Mouse (Mus musculus) liver, embryonic 16.5 days (tissue): ENCODE measurements at regions not wholly inside any gene's neighbourhood (a gene's known extent, or its start where the extent isn't known, plus 50 kb on each side); places are given as distances from the start of the nearest gene placed in this dataset.

Source experiments
- ATAC-seq: fragments of 200-750 bp; cut with Nextera tagmentation; 2 replicates; pipeline ENCODE4 v1.8.0; 2017; ENCODE audit warnings: low read depth, mild to moderate bottlenecking, moderate number of reproducible peaks, moderate library complexity
- H3K27ac ChIP-seq: fragments of 300-500 bp; sonication (generic); 2 replicates; pipeline ENCODE4 v1.5.1; 2014; ENCODE audit warnings: mild to moderate bottlenecking, low read length
- H3K27me3 ChIP-seq: fragments of 300-500 bp; sonication (generic); 2 replicates; pipeline ENCODE4 v1.6.1; 2014; ENCODE audit warnings: low read depth, low read length, mixed read lengths; ENCODE audit not compliant: control insufficient read depth, insufficient read depth
- H3K36me3 ChIP-seq: fragments of 300-500 bp; sonication (generic); 2 replicates; pipeline ENCODE4 v1.6.1; 2014; ENCODE audit warnings: mild to moderate bottlenecking; ENCODE audit not compliant: control insufficient read depth, insufficient read depth
- H3K4me1 ChIP-seq: fragments of 300-500 bp; sonication (generic); 2 replicates; pipeline ENCODE4 v1.6.1; 2014; ENCODE audit warnings: low read depth, low read length, mixed read lengths; ENCODE audit not compliant: control insufficient read depth
- H3K4me2 ChIP-seq: fragments of 300-500 bp; sonication (generic); 2 replicates; pipeline ENCODE4 v1.6.1; 2014; ENCODE audit warnings: low read depth, low read length, mixed read lengths
- H3K4me3 ChIP-seq: fragments of 300-500 bp; sonication (generic); 2 replicates; pipeline ENCODE4 v1.5.1; 2014; ENCODE audit warnings: low read depth, mild to moderate bottlenecking, low read length
- H3K9ac ChIP-seq: fragments of 300-500 bp; sonication (generic); 2 replicates; pipeline ENCODE4 v1.6.1; 2014; ENCODE audit warnings: low read depth, low read length
- H3K9me3 ChIP-seq: fragments of 300-500 bp; sonication (generic); replicated peaks from 2 replicates; pipeline ENCODE4 v1.6.1; 2016; ENCODE audit warnings: low read length; ENCODE audit not compliant: control insufficient read depth
- WGBS: fragments of 180-500 bp; shearing (Covaris S2); extraction: QIAGEN DNeasy Blood & Tissue Kit; methylation state at CpG from one replicate; pipeline ENCODE4 v1.1.7; 2014; ENCODE audit not compliant: insufficient replicate concordance; 5-methylcytosine and 5-hydroxymethylcytosine counted together

GRCm38 (mm10) chr11:38886466-38886865 is 1650.7 kb upstream of the Tenm2 start:
- no peaks in the 10 kb centered on the region for H3K9me3 ChIP-seq
- no peaks in the 10 kb centered on the region for H3K36me3 ChIP-seq
- H3K27ac ChIP-seq = no peak overlapping the region
- H3K27me3 ChIP-seq = no peaks in the 10 kb centered on the region
- WGBS = 21% methylated on average over 1 of the region's 1 CpGs
- no peak overlapping the region for H3K9ac ChIP-seq
- no peak overlapping the region for H3K4me2 ChIP-seq
- H3K4me3 ChIP-seq = no peak overlapping the region
- ATAC-seq = no peak
- H3K4me1 ChIP-seq = no peaks in the 10 kb centered on the region

DNA sequence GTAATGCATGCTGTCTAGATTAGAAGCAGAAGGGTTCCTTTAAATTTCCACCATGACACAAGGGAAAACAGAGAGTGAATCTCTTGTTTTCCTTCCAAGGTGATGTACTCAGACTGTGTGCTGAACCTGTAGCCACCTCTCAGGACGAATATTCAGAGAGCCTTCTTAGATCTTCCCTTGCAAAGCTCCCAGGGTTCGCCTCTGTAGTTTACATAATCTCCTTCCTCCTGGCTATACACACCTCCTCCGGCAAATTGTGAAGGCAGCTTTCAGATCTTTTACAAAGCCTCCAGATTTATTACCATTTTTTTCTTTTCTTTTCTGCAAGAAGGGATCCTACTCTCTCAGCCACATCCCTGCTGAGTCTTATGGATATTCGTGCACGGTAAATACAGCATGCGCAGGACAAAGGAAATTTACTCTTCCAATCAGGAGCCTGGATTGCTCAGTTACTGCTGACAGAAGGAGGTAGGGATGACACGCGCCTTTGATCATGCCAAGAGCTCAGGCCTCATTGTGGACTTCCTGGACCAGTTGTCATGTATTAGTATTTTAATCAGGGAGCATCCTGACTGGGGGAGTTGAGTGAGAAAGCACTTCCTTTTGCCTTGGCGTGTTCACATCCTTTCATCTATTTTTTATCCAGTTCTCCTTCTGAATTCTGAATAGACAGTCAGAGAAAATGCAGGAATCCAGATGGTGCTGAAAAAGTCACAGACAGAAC is 1626.0 kb upstream of the Tenm2 start:
- ATAC-seq = no peak
- H3K4me3 ChIP-seq = no peak overlapping the region
- no peaks in the 10 kb centered on the region for H3K9me3 ChIP-seq
- H3K27ac ChIP-seq = no peak overlapping the region
- no peaks in the 10 kb centered on the region for H3K4me1 ChIP-seq
- no peaks in the 10 kb centered on the region for H3K27me3 ChIP-seq
- no peak overlapping the region for H3K4me2 ChIP-seq
- no peaks in the 10 kb centered on the region for H3K36me3 ChIP-seq
- H3K9ac ChIP-seq = no peak overlapping the region
- WGBS = 21% methylated on average over 9 of the region's 9 CpGs

GRCm38 (mm10) chr11:38856645-38857044 is 1620.9 kb upstream of the Tenm2 start:
- 54% methylated on average over 9 of the region's 9 CpGs for WGBS
- Histone ChIP-seq H3K27me3 (no peaks in the 10 kb centered on the region), H3K36me3 (no peaks in the 10 kb centered on the region), H3K4me3 (no peak overlapping the region), H3K4me2 (no peak overlapping the region), H3K27ac (no peak overlapping the region), H3K4me1 (no peaks in the 10 kb centered on the region), H3K9ac (no peak overlapping the region), H3K9me3 (no peaks in the 10 kb centered on the region)
- ATAC-seq = no peak

DNA sequence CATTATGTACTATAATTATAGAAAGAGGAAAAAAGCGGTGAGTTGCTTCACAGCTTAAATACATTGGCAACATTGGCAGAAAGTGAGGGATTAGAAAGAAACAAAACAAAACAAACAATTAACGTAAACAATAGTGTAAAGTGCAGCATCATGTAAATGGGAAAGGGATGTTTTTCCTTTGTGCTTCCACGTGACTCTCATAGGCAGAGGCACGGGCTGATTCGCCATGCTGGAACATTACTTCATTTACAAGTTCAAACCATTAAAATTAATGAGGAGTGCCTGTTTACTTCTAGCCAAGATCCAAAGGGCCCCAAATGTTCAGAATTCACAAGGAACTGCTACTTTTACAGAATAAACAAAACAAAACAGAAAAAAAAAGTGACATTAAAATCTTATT is 1593.4 kb upstream of the Tenm2 start:
- no peak overlapping the region for H3K27ac ChIP-seq
- no peaks in the 10 kb centered on the region for H3K27me3 ChIP-seq
- H3K9me3 ChIP-seq = no peaks in the 10 kb centered on the region
- ATAC-seq = no peak
- H3K4me3 ChIP-seq = no peak overlapping the region
- H3K9ac ChIP-seq = no peak overlapping the region
- 58% methylated on average over 5 of the region's 5 CpGs for WGBS
- H3K36me3 ChIP-seq = no peaks in the 10 kb centered on the region
- no peak overlapping the region for H3K4me2 ChIP-seq
- H3K4me1 ChIP-seq = no peaks in the 10 kb centered on the region

DNA sequence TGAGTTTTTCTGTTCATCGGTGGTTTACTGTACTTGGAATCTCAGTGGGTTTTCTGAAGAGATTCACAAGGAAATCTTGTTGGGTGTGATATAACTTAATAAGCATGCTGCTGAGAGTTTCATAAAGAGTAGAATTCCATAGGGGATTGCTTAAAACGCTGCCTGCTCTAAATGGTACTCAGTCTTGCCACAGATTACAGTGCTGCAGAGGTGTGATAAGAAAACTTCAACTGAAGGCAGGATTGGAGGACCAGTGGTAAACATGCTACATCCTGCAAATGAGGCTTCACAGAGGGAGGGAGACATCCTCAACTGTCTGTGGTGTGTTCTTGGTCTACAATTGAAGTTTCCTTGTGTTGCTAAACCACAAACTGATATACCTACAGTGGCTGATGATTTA is 1592.6 kb upstream of the Tenm2 start:
- no peaks in the 10 kb centered on the region for H3K4me1 ChIP-seq
- no peak overlapping the region for H3K4me2 ChIP-seq
- H3K27ac ChIP-seq = no peak overlapping the region
- H3K9ac ChIP-seq = no peak overlapping the region
- no peak for ATAC-seq
- no peaks in the 10 kb centered on the region for H3K27me3 ChIP-seq
- H3K36me3 ChIP-seq = no peaks in the 10 kb centered on the region
- H3K4me3 ChIP-seq = no peak overlapping the region
- no peaks in the 10 kb centered on the region for H3K9me3 ChIP-seq
- WGBS = 45% methylated on average over 2 of the region's 2 CpGs

DNA sequence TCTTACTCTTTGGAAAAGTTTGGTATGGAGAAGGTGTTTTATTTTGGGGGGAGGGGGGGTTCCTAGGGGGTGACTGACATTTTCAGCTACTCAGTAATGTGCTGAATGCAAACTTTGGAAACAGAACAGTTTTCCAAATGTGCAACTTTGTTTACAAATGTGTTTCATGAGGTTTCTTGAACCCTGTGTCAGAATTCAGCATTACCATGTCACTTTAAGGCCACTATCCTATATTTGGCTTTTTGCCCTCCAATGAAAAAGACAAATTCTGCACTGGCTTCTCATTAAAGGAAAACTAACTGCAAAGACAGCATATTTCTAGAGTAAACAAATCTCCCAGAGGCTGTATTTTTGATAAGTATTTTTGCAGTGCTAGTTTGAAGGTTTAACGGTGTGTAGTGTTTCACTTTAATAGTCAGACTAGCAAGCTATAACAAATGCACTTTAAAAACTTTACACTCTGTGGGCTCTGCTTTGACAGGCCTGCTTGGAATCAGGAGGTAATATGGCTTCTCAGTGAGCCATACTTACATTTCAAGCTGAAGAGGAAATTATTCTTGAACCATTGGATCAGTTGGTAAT is 1589.5 kb upstream of the Tenm2 start:
- 69% methylated on average over 1 of the region's 1 CpGs for WGBS
- Histone ChIP-seq H3K9ac (no peak overlapping the region), H3K4me3 (no peak overlapping the region), H3K4me1 (no peaks in the 10 kb centered on the region), H3K27me3 (no peaks in the 10 kb centered on the region), H3K9me3 (no peaks in the 10 kb centered on the region), H3K27ac (no peak overlapping the region), H3K4me2 (no peak overlapping the region), H3K36me3 (no peaks in the 10 kb centered on the region)
- ATAC-seq = no peak

GRCm38 (mm10) chr11:38818141-38818540 is 1582.4 kb upstream of the Tenm2 start:
- H3K9me3 ChIP-seq = no peaks in the 10 kb centered on the region
- no peak for ATAC-seq
- H3K4me2 ChIP-seq = no peak overlapping the region
- no peaks in the 10 kb centered on the region for H3K36me3 ChIP-seq
- no peak overlapping the region for H3K4me3 ChIP-seq
- 53% methylated on average over 3 of the region's 3 CpGs for WGBS
- no peak overlapping the region for H3K27ac ChIP-seq
- no peaks in the 10 kb centered on the region for H3K4me1 ChIP-seq
- no peaks in the 10 kb centered on the region for H3K27me3 ChIP-seq
- H3K9ac ChIP-seq = no peak overlapping the region

DNA sequence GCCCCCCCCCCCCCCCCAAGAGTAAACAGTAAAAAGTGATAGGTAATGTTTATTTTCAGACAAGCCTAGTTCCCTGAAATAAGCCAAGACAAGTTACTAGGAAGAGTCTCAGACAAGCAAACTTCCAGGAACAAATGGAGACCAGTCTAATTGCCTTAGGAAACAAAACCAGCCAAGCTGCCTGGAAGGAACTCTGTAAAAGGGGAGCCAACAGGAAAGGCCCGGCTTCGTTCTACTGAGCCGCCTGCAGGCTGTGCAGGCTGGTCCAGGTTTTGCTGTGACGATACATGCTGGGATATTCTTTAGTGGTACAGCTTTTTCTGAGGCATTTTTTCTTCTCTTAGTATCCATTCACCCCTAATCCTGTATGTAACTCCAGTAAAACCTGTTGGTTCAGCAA is 1547.8 kb upstream of the Tenm2 start:
- no peaks in the 10 kb centered on the region for H3K4me1 ChIP-seq
- 59% methylated on average over 4 of the region's 4 CpGs for WGBS
- no peak overlapping the region for H3K27ac ChIP-seq
- no peak overlapping the region for H3K9ac ChIP-seq
- H3K4me2 ChIP-seq = no peak overlapping the region
- ATAC-seq = no peak
- no peaks in the 10 kb centered on the region for H3K36me3 ChIP-seq
- no peak overlapping the region for H3K4me3 ChIP-seq
- no peaks in the 10 kb centered on the region for H3K27me3 ChIP-seq
- H3K9me3 ChIP-seq = no peaks in the 10 kb centered on the region

- H3K9me3 ChIP-seq = no peaks in the 10 kb centered on the region
These were observed 1543.8 kb upstream of the Tenm2 start for GRCm38 (mm10) chr11:38779585-38779984.

More at GRCm38 (mm10) chr11:38779585-38779984, 1543.8 kb upstream of the Tenm2 start:
- WGBS = 64% methylated on average over 1 of the region's 1 CpGs
- no peak overlapping the region for H3K27ac ChIP-seq
- no peaks in the 10 kb centered on the region for H3K36me3 ChIP-seq
- H3K4me2 ChIP-seq = no peak overlapping the region
- ATAC-seq = no peak
- H3K4me3 ChIP-seq = no peak overlapping the region
- no peaks in the 10 kb centered on the region for H3K27me3 ChIP-seq
- no peak overlapping the region for H3K9ac ChIP-seq
- no peaks in the 10 kb centered on the region for H3K4me1 ChIP-seq
